Mouse (Mus musculus) leukemia stem cell, adult 10-12 weeks (primary cell): ENCODE data around the gene Pja2. TPM values are rescaled to one million over a fixed set of nuclear protein-coding genes. Genes with fewer than 3 reads are reported as not detected.

Source experiments
- polyA plus RNA-seq: library from polyadenylated mRNA; stranded (reverse); fragments of >175 nt; gene quantifications from 2 replicates; pipeline ENCODE4 v1.2.3, GENCODE M21; 2012; ENCODE audit warnings: low replicate concordance

Pja2 gene
- 0.41 and 1.7 TPM in 2 replicates for polyA plus RNA-seq

GRCm38 (mm10) chr17:64331898-64332769 lies at the start of gene Pja2:
Gene Pja2 (minus strand): TSS chr17:64331916.

